Mouse (Mus musculus) hindbrain, postnatal 0 days (tissue): ENCODE results near the gene Lsm3. TPM values are rescaled to one million over a fixed set of nuclear protein-coding genes. Genes with fewer than 3 reads are reported as not detected.

Experiments
- ATAC-seq: fragments of 200-750 bp; cut with Nextera tagmentation; 2 replicates; pipeline ENCODE4 v1.8.0; 2017; ENCODE audit warnings: mild to moderate bottlenecking, moderate TSS enrichment, moderate library complexity
- DNase-seq: peaks from one replicate; pipeline ENCODE4 v3.0.0-alpha.2; 2015; ENCODE audit warnings: low spot score
- H3K27ac ChIP-seq: fragments of 300-500 bp; sonication (generic); 2 replicates; pipeline ENCODE4 v1.5.1; 2014; ENCODE audit warnings: mild to moderate bottlenecking
- H3K27me3 ChIP-seq: fragments of 300-500 bp; sonication (generic); 2 replicates; pipeline ENCODE4 v1.6.1; 2014; ENCODE audit warnings: low read length, mixed read lengths; ENCODE audit not compliant: insufficient read depth
- H3K36me3 ChIP-seq: fragments of 300-500 bp; sonication (generic); 2 replicates; pipeline ENCODE4 v1.6.1; 2014; ENCODE audit warnings: low read length, mixed read lengths; ENCODE audit not compliant: insufficient read depth
- H3K4me1 ChIP-seq: fragments of 300-500 bp; sonication (generic); 2 replicates; pipeline ENCODE4 v1.6.1; 2014; ENCODE audit warnings: antibody characterized with exemption, low read length, mixed read lengths; ENCODE audit not compliant: insufficient read depth
- H3K4me2 ChIP-seq: fragments of 300-500 bp; sonication (generic); 2 replicates; pipeline ENCODE4 v1.6.1; 2014; ENCODE audit warnings: low read depth, mild to moderate bottlenecking, low read length, moderate library complexity, mixed read lengths
- H3K4me3 ChIP-seq: fragments of 300-500 bp; sonication (generic); 2 replicates; pipeline ENCODE4 v1.5.1; 2014; ENCODE audit warnings: low read length
- H3K9ac ChIP-seq: fragments of 300-500 bp; sonication (generic); replicated peaks from 2 replicates; pipeline ENCODE4 v1.6.1; 2014; ENCODE audit warnings: mild to moderate bottlenecking, low read length, moderate library complexity, mixed read lengths
- H3K9me3 ChIP-seq: fragments of 300-500 bp; sonication (generic); 2 replicates; pipeline ENCODE4 v1.6.1; 2016; ENCODE audit warnings: low read length, mixed read lengths
- CTCF ChIP-seq: IDR thresholded peaks from 2 replicates; pipeline ENCODE4 v1.5.1; 2016; ENCODE audit warnings: antibody characterized with exemption, control low read depth, low read depth
- WGBS: fragments of 180-500 bp; shearing (Covaris S2); extraction: QIAGEN DNeasy Blood & Tissue Kit; methylation state at CpG from one replicate; pipeline ENCODE4 v1.1.7; 2014; 5-methylcytosine and 5-hydroxymethylcytosine counted together
- polyA plus RNA-seq: library from polyadenylated mRNA; unstranded; fragments of >200 nt; fragmentation: Nextera tagmentation; extraction: Ambion mirVana; gene quantifications from 2 replicates; pipeline ENCODE4 v1.2.1, GENCODE M21; 2015
- total RNA-seq: library from RNA; depleted of rRNA; stranded (reverse); fragments of >200 nt; gene quantifications from 2 replicates; pipeline ENCODE4 v1.2.3, GENCODE M21; 2014

Lsm3 gene
- total and polyA plus RNA-seq, 2 experiments from 2014 or later = 40.9 to 184 TPM

GRCm38 (mm10) chr6:91489872-91490271 lies 25.9 kb upstream of the Lsm3 start:
- Histone ChIP-seq H3K4me3 (no peak overlapping the region), H3K9ac (no peak overlapping the region), H3K36me3 (peaks cover 54% of the 10 kb centered on the region), H3K27ac (no peak overlapping the region), H3K27me3 (no peaks in the 10 kb centered on the region), H3K4me1 (no peaks in the 10 kb centered on the region), H3K4me2 (no peak overlapping the region), H3K9me3 (no peaks in the 10 kb centered on the region)
- 82% methylated on average over 10 of the region's 10 CpGs for WGBS
- ATAC-seq = no peak
- TF ChIP-seq CTCF = no peak
- DNase-seq = no peak

- Histone ChIP-seq H3K4me1 (no peaks in the 10 kb centered on the region), H3K36me3 (peaks cover 47% of the 10 kb centered on the region), H3K27me3 (no peaks in the 10 kb centered on the region), H3K27ac (no peak overlapping the region), H3K9ac (no peak overlapping the region), H3K9me3 (no peaks in the 10 kb centered on the region), H3K4me3 (no peak overlapping the region), H3K4me2 (no peak overlapping the region)
- DNase-seq = no peak
- ATAC-seq = no peak
- 75% methylated on average over 6 of the region's 6 CpGs for WGBS
- no peak for TF ChIP-seq CTCF
Observed at GRCm38 (mm10) chr6:91491004-91491403, 24.7 kb upstream of the Lsm3 start.

- no peak overlapping the region for H3K9ac ChIP-seq
- peaks cover 37% of the 10 kb centered on the region for H3K36me3 ChIP-seq
- WGBS = 89% methylated on average over 10 of the region's 10 CpGs
- no peaks in the 10 kb centered on the region for H3K9me3 ChIP-seq
- no peak overlapping the region for H3K27ac ChIP-seq
- TF ChIP-seq CTCF = no peak
- H3K4me2 ChIP-seq = no peak overlapping the region
- H3K4me1 ChIP-seq = no peaks in the 10 kb centered on the region
- DNase-seq = no peak
- no peak for ATAC-seq
- no peak overlapping the region for H3K4me3 ChIP-seq
- H3K27me3 ChIP-seq = no peaks in the 10 kb centered on the region
Observed at GRCm38 (mm10) chr6:91493053-91493452, 22.7 kb upstream of the Lsm3 start.

GRCm38 (mm10) chr6:91494526-91494925 lies 21.2 kb upstream of the Lsm3 start:
- 87% methylated on average over 8 of the region's 8 CpGs for WGBS
- no peaks in the 10 kb centered on the region for H3K27me3 ChIP-seq
- H3K27ac ChIP-seq = no peak overlapping the region
- H3K9me3 ChIP-seq = no peaks in the 10 kb centered on the region
- H3K4me2 ChIP-seq = no peak overlapping the region
- H3K36me3 ChIP-seq = peaks cover 37% of the 10 kb centered on the region
- ATAC-seq (no peak), DNase-seq (no peak)
- no peaks in the 10 kb centered on the region for H3K4me1 ChIP-seq
- no peak overlapping the region for H3K4me3 ChIP-seq
- no peak for TF ChIP-seq CTCF
- H3K9ac ChIP-seq = no peak overlapping the region

GRCm38 (mm10) chr6:91503302-91503701 lies 12.4 kb upstream of the Lsm3 start:
- ATAC-seq = no peak
- Histone ChIP-seq H3K4me2 (no peak overlapping the region), H3K4me1 (no peaks in the 10 kb centered on the region), H3K4me3 (no peak overlapping the region), H3K36me3 (peaks cover 81% of the 10 kb centered on the region), H3K27me3 (no peaks in the 10 kb centered on the region), H3K27ac (no peak overlapping the region), H3K9ac (no peak overlapping the region), H3K9me3 (no peaks in the 10 kb centered on the region)
- 94% methylated on average over 1 of the region's 1 CpGs for WGBS
- no peak for TF ChIP-seq CTCF
- DNase-seq = no peak

GRCm38 (mm10) chr6:91506036-91506435 lies 9.7 kb upstream of the Lsm3 start:
- DNase-seq (no peak), ATAC-seq (no peak)
- Histone ChIP-seq H3K36me3 (peaks cover 67% of the 10 kb centered on the region), H3K9me3 (no peaks in the 10 kb centered on the region), H3K27ac (no peak overlapping the region), H3K9ac (no peak overlapping the region), H3K27me3 (no peaks in the 10 kb centered on the region), H3K4me3 (no peak overlapping the region), H3K4me2 (no peak overlapping the region), H3K4me1 (no peaks in the 10 kb centered on the region)
- 94% methylated on average over 5 of the region's 5 CpGs for WGBS
- TF ChIP-seq CTCF = no peak

GRCm38 (mm10) chr6:91508041-91508440 lies 7.7 kb upstream of the Lsm3 start:
- TF ChIP-seq CTCF = no peak
- no peak overlapping the region for H3K27ac ChIP-seq
- no peak overlapping the region for H3K9ac ChIP-seq
- no peaks in the 10 kb centered on the region for H3K27me3 ChIP-seq
- DNase-seq = no peak
- no peak overlapping the region for H3K4me2 ChIP-seq
- no peak for ATAC-seq
- WGBS = 92% methylated on average over 3 of the region's 3 CpGs
- no peaks in the 10 kb centered on the region for H3K9me3 ChIP-seq
- H3K36me3 ChIP-seq = peaks cover 55% of the 10 kb centered on the region
- no peaks in the 10 kb centered on the region for H3K4me1 ChIP-seq
- H3K4me3 ChIP-seq = no peak overlapping the region
